Mouse (Mus musculus) mouse trophoblast stem cell (cell line): ENCODE measurements around the gene Tmcc3.

Experiments used
- in situ Hi-C, 2 experiments: fragments of 300-500 bp; cut with MseI, MboI; formaldehyde crosslinking; loops; 2 replicates in 1 of 2; 3 replicates in 1 of 2; pipeline ENCODE4 v1.15.1; 2025

Gene Tmcc3

DNA sequence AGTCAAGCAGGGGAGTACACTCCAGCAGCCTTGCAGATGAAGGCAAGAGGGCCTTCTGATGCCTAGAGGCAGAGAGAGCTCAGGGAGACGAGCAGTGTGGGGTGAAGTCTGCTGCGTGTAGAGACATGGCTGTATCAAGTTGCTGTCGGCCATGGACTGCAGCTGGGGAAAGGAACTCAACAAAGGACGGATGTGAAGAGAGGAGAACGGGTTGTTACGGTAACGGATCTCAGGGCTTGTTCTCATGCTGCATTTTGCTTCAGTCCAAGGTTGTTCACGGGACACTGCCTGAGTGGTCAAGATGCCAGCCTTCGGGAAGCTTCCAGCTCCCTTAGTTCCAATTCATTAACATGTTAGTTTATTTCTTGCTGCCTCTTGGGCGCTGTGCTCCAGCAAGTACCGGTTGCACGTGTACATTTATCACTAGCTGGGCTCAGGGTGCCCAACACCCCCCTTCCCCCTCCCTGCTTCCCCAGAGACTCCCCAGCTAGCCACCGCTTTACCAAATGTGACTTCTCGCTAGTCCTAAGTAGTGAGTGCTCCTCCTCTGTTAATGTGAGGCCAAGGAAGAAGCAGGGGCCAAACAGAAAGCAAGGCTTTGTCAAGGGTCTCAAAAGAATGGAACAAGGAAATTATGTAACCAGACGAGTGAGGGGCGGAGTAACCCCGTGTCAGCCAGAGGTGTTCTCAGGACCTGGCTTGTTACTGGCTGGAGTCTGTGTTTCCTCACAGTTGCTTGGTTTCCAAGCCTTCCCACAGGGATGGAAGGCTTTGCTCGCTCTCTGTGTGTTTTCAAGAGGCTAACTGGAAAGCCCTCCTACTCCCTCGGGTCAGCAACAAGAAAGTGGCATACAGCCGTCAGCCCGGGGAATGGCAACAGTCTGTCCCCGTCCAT, 104.4 kb downstream of the Tmcc3 start:
- in situ Hi-C loops = no loop called here

DNA sequence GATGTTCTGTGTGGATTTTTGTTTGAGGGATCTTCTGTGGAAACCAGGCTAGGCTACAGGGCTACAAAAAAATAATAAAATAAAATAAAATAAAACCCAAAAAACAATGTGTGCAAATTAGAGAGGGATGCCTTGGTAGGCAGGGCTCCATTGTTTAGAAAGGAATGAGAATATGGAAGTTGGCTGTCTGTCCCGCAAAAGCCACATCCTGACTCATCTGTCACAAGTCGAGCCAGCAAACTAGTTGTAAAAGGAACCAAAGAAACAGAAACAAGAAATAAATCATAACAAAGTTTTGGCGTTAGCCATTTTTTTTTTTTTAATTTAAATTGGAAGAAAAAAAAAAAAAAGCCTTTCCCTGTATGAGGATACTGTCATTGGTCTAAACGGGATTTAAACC, 105.9 kb downstream of the Tmcc3 start:
- in situ Hi-C loops = no loop called here

DNA sequence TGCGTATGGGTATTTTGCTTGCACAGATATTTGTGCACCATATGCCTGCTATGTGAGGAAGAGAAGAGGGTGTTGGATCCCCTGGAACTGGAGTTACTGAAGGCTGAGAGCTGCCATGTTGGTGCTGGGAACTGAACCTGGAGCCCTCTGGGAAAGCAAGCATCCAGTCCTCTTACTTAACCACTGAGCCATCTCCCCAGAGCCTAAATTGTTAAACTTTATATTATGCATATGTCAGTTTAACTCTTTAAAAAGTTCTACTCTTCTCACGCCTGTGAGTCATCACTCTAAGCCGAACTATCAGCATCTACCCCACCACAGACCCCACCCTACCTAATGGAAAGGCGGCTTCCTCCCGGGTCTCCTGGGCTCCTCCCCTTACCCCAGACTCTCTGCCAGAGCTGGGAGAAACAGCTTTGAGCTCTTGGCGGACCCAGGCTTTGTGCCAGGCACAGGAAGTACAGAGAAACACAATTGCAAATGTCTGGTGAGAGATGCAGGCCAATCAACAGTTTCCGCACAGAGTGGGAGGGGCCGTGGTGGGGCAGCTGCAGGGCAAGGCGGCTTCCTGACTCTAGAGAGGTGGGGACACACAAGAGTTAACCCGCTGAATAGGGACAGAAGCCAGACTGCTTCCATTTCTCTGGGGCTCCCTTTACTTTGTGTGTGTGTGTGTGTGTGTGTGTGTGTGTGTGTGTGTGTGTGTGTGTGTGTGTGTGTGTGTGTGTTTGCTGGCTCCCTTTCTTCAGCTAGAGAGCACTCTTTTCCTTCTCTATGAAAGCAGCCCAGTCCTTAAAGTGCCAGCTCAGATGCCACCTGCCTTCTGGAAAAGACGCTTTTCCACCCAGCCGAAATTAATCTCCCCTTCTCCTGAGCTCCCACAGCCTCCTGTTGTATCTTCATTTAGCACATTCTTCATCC, 114.5 kb downstream of the Tmcc3 start:
- in situ Hi-C loops = no loop called here

DNA sequence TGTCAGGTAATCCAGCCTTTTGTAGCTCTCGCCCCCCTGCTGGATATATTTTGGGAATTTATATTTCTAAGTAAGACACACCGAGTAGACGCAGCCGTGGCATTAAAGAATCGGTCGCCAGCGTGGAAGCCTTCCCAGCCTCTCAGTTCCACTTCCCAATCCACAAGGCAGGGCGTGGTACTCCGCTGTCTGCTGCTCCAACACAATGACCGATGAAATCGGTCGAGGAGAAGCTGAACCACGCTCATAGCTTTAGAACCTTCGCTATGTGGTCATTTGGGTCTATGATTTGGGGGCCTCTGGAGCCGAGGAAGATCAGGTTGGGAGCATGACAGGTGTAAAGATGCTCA, 115.1 kb downstream of the Tmcc3 start:
- in situ Hi-C loops = no loop called here

DNA sequence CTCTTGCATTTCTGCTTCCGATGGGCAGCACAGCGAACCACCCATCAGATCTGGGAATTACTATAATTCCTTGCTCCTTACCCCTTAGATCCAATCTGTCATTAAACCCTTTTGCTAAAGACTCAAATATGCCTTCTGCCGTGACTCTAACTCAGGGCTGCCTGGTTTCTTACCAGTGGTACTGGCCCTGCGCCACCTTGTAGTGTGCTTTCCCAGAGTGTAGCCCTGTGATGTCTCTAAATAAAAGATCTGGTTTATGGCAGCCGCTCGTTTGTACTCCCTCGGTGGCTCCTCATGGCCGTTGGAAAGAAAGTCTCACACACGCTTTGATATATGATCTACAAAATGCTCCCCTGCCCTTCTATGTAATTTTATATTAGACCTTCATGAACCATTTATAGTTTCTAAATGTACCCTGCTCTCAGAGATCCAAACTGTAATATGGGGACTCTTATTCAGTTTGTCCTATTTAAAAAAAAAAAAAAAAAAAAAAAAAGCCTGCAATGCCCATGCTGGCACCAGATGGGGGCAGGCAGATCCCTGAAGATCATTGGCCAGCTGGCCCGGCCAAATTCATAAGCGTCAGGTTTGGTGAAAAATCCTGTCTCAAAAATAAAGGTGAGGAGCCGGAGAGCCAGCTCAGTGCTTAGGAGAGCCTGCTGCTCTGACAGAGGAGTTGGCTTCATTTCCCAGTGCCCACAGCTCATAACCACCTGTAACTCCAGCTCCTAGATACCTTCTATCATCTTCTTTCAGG, 116.6 kb downstream of the Tmcc3 start:
- in situ Hi-C loops = no loop called here

DNA sequence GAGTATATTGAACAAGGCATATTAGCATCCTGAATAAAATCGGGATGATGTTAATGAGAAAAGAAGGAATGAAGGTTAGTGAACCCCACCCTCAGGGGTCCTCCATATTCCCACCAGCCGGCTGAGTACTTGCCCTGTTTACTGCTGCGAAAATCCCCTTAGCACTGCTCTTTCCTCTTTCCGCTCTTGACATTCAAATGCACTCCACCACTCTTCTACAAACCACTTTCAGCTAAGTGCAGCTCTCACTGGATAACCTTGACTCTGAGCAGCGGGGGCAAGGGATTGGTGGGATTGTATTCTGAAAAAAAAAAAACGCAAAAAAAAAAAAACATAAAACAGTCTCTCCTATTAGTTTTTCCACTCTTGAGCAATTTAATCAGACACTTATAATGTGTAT, 118.8 kb downstream of the Tmcc3 start:
- in situ Hi-C loops = no loop called here

DNA sequence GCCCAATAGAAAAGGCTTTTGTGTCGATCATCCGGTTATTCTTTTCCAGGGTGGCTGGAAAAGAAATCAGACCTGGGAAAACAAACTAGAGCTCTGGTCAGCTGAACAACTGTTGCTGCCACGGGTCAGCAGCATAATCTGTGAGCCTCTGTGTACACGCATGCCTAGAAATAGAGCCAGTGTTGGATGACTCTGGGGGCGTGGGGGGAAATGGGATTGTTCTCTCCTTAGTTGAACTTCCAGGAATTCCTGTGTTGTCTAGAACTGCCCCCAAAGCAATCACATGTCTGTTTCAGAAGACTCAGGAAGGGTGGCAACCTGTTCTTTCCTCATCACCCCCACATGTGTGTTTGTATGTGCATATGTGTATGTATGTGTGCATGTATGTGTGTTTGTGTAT, 121.2 kb downstream of the Tmcc3 start:
- in situ Hi-C loops = no loop called here

DNA sequence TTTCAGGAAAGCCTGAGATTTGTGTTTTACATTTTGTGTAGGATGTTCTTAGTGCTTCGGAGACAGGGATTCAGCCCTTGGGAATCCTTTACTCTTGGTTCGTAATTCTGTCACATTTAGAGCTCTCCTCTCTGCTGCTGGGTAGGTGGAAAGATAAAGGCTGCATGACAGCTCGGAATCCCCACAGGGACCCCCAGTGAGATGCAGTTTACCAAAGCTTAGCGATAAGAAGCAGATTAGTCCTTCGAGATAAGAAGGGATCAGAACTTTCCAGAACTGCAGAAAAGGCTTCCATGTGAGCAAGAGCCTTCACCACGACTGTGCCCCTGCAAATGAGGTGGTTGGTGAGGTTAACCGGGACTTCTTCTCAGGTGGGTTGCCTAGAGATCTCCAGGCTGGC, 122.2 kb downstream of the Tmcc3 start:
- in situ Hi-C loops = no loop called here

DNA sequence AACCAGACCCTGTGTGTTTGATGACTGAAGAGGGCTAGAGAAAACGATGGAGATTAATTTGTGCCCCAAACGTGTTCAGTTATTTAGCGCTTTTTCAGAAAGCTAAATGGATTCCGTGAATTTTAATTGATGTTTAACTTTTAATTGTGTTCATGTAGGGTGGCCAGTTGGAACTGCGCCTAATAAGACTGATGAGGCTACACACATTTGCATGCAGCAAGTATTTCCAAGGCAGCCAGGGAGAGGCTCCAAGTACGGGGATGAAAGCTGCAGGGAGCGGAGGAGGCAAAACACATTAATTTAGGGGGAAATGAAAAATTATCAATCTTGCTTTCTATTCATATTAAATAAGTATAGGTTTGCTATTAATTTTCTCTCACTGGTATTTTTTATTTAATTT, 131.0 kb downstream of the Tmcc3 start:
- in situ Hi-C loops = no loop called here

DNA sequence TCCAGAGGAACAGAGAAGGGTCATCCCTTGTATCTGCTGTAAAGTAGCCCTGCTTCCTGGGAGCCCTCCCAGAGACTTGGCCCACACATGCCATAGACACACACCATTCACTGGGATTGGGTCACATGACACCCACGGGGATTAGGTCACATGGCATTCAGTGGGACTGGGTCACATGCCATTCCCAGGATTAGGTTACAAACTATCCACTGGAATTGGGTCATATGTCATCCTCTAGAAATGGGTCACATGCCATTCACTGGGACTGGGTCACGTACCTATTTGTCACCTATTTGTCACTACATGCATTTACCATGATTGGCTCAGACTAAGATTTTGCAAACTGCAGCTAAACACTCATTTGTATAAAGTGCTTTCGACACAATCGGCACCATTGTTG, 131.7 kb downstream of the Tmcc3 start:
- in situ Hi-C loops = no loop called here

DNA sequence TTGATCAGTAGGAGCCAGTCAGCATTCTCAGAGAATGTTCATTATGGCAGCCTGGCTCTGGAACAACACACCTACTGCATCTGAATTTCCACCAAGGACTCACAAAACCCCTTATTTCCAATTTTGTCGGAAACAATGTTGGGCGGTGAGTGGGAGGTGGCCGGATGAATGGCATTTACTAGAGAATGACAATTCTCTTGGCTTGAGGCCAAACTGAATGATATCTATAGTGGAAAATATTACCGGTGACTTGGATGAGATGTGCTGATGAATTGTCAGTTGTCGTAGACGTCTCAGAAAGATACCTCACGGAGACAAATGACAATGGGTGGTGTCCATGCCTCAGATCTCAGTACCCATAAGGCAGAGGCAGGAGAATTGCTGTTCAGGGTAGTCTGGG, 133.4 kb downstream of the Tmcc3 start:
- in situ Hi-C loops = no loop called here

DNA sequence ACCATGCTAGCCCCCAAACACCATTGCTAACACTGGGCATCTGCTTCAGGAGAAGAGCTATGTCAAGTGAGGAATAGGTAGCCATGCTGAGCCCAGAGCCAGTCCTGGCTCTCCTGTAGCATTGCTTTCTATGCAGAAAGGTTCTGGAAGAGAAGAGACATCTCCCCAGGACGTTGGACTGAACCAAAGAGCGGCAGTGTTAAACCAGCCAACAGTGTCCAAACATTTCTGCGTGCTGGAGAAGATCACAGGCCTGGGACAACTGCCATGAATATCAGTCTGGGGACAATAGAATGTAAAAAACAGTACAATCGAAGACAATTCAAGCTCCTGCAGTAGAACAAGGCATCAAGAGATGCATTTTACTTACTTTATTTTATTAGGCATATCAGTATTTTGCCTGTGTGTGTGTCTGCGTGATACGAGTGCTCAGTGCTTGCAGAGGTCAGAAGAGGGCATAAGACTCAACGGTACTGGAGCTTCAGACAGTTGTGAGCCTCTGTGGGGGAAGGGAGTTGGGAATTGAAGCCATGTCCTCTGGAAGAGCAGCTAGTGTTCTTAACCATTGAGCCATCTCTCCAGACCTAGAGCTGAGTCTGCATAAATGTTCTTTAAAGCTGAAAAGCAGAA, 134.7 kb downstream of the Tmcc3 start:
- in situ Hi-C loops = no loop called here

DNA sequence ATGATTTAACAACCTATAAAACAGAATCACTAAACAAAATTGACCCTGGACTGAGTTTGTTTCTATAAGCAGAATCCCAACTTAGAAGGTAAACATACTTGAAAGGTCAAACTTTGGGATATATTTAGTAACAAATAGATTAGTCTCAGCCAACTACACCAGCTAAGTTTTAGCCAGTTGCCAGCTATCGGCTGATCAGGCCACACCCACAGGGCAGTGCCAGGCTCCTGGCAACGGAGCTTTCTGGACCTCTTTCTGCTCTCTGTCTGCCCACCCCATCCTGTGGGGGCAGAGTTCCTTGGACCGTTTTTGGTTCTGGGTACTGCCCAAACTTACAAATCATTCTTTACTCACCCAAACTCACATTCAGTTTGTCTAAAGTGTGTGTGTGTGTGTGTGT, 137.9 kb downstream of the Tmcc3 start:
- in situ Hi-C loops = no loop called here

DNA sequence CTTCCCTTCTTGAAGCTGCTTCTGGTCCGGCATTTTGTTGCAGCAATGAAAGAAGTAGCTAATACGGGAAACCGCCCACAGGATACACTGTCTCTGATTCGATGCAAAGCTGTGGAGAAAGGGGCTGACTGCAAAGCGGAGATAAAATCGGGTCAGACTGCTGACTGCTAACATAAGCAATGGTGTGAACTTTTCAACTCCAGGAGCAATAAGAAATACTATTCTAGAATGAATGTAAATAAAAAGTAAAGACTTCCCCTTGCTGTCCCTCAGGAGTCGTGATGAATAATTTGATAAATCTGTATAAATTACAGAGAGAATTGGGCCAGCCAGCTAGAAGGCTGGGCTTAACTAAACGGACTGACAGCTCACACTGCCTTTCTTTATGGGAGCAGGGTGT, 139.0 kb downstream of the Tmcc3 start:
- in situ Hi-C loops = no loop called here

DNA sequence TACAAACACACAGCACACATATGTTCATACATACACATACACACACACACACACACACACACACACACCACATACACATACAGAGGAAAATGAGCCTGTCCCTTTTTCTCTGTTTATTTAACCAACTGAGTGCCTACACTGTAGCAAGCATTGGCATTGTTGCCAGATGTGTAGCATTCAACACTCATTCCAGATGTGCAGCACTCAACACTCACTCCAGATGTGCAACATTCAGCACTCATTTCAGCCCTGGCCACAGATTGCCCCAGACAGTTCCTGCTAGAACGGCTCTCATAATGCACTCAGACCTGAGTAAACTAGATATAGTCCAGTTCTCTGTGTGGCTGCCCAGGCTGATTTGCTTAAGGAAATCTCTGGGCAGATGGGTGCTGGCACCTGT, 145.7 kb downstream of the Tmcc3 start:
- in situ Hi-C loops = no loop called here

DNA sequence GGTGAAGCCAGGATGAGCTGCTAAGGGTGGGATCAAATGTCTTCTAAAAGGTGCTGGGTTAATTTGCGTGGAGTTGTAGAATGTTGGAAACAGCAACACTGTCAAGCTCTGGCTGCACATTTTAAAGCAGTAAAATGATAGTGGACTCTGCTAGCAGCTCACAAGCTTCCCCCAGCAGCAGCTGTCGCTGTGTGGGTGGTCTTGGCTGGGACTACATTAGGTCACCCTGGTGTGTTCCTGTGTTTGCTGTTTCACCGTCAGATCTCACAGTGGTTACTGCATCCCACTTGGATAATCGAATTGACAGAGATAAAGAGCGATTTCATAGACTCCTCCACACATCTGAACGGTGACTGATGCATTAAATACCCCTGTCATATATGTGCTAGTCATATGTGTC, 146.9 kb downstream of the Tmcc3 start:
- in situ Hi-C loops = no loop called here

DNA sequence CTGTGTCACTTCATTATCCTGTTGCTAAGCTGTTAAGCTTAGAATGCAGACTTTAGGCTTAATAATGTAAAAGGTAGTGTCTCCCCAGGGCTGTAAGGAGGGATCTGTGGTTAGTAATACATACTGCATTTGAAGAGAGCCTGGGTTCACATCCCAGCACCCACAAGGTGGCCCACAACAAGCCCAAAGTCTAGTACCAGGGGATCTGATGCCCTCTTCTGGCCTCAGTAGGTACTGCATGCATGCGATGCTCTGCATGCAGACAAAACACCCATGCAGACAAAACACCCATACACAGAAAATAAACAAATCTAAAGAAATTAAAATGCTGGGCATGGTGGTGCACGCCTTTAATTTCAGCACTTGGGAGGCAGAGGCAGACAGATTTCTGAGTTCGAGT, 149.6 kb downstream of the Tmcc3 start:
- in situ Hi-C loops = no loop called here

DNA sequence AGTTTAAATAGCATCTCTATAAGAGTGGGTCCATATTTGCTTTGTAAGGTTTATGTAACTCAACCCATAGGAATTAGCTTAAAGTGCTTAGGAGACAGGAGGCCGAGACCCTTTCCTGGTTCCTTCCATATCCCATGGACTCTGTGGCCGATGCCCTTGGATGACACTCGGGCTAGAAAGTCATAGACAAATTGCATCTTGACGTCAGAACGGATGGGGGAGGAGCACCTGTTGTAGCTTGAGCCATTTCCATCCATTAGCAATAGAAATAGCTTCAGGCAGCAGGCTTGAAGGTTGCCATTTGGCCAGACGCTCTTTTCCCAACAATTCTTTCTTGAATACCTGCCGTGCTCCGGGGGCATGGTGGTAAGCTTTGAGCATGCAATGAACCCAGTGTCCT, 150.1 kb downstream of the Tmcc3 start:
- in situ Hi-C loops = no loop called here

DNA sequence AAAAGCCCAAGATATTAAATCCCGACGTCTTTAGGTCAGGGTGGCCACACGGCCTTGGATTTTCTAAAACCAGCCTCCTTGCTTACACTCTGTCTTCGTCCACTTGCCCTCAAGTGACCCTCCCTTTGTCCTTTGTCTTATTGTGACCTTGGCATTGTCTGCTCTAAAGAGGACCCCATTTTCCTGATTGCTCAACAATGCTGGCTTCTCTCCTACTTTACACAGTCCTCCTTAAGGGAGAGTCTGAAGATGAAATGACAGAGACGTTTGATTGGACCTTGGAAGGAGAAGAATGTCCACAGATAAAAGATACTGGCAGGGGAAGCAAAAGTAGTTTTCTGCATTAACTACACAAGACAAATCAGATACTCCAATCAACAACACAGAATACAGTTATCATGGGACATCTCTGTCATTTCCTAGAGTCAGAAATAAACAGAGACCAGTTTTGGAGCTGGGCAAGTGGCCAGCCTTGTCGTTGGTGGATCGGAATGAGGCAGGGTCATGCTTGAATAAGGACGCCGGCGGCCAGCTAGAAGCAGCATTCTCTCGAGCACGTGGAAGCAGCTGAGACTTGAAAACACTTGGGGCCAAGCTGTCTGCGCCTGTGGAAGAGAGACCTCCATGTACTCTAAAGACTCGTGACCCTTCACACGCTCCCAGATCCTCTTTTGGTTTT, 150.8 kb downstream of the Tmcc3 start:
- in situ Hi-C loops = no loop called here

DNA sequence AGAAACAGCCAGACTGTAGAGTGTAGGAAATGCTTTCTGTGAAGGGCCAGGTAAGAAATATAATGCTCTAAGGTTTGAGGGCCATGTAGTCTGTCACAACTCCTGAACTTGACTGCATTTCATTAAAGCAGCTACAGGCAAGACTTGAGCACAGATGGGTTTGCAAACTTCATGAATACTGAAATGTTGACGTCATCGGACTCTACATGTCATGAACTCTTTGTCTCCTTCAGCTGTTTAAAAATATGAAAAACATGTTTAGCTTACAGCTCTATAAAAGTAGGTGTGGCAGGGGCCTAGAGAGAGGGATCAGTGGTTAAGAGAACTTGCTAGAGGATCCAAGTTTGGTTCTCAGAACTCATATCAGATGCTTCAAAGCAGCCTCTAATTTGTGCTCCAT, 151.7 kb downstream of the Tmcc3 start:
- in situ Hi-C loops = no loop called here

DNA sequence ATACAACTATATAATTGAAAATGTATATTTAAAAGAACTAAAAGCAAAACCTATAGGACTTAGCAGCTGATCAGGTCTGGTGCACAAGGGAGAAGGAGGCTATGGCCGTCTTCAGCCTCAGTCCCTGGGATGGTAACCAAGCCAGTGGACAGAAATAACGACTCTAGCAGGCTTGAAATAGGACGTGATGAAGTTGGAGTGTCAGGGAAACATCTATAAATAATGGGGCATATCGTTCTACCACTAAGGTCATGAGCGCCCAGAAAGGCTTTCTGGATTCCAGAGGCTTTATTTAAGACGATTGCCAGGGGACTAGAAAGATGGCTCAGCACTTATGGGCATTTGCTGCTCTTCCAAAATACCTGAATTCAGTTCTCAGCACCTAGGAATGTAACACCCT, 153.9 kb downstream of the Tmcc3 start:
- in situ Hi-C loops = no loop called here
